Mouse (Mus musculus) liver, embryonic 14.5 days (tissue): ENCODE data around the gene Gimap9. TPM values are rescaled to one million over a fixed set of nuclear protein-coding genes. Genes with fewer than 3 reads are reported as not detected.

Experiments
- ATAC-seq: fragments of 200-750 bp; cut with Nextera tagmentation; 2 replicates; pipeline ENCODE4 v1.8.0; 2017; ENCODE audit warnings: moderate number of reproducible peaks, mild to moderate bottlenecking, moderate library complexity; ENCODE audit not compliant: insufficient read depth
- DNase-seq, 3 experiments: peaks; one replicate each; pipeline ENCODE4 v3.0.0-alpha.2; 2012 to 2013; ENCODE audit warnings: low read depth in 3 of 3, low spot score in 3 of 3
- H3K27ac ChIP-seq: fragments of 300-500 bp; sonication (generic); 2 replicates; pipeline ENCODE4 v1.5.1; 2014; ENCODE audit warnings: moderate library complexity, mild to moderate bottlenecking, control low read depth, inconsistent platforms
- H3K27me3 ChIP-seq: fragments of 300-500 bp; sonication (generic); 2 replicates; pipeline ENCODE4 v1.6.1; 2014; ENCODE audit warnings: mild to moderate bottlenecking, low read length, moderate library complexity; ENCODE audit not compliant: control insufficient read depth, insufficient read depth
- H3K36me3 ChIP-seq: fragments of 300-500 bp; sonication (generic); replicated peaks from 2 replicates; pipeline ENCODE4 v1.6.1; 2014; ENCODE audit warnings: low read depth; ENCODE audit not compliant: control insufficient read depth, insufficient read depth
- H3K4me1 ChIP-seq, 2 experiments: fragments of 200-500 bp in 1 of 2; fragments of 300-500 bp in 1 of 2; sonication (generic) in 1 of 2; replicated peaks; 2 replicates each; pipeline ENCODE4 v1.6.1; 2012 to 2014; ENCODE audit warnings: antibody characterized with exemption in 1 of 2, inconsistent platforms in 1 of 2, low read length in 1 of 2; ENCODE audit not compliant: control insufficient read depth in 2 of 2, insufficient read depth in 2 of 2
- H3K4me2 ChIP-seq: fragments of 300-500 bp; sonication (generic); 2 replicates; pipeline ENCODE4 v1.6.1; 2014; ENCODE audit warnings: low read depth, mild to moderate bottlenecking, control low read depth, moderate library complexity
- H3K4me3 ChIP-seq, 2 experiments: fragments of 200-500 bp in 1 of 2; fragments of 300-500 bp in 1 of 2; sonication (generic) in 1 of 2; 2 replicates each; pipeline ENCODE4 v1.5.1; 2012 to 2014; ENCODE audit warnings: low read depth in 2 of 2, low read length in 2 of 2, mild to moderate bottlenecking in 2 of 2, control low read depth in 1 of 2, inconsistent platforms in 1 of 2, moderate library complexity in 1 of 2; ENCODE audit not compliant: insufficient read depth in 1 of 2
- H3K9ac ChIP-seq: fragments of 300-500 bp; sonication (generic); replicated peaks from 2 replicates; pipeline ENCODE4 v1.6.1; 2014; ENCODE audit warnings: mild to moderate bottlenecking, control low read depth, moderate library complexity
- H3K9me3 ChIP-seq: fragments of 300-500 bp; sonication (generic); 2 replicates; pipeline ENCODE4 v1.6.1; 2016; ENCODE audit warnings: low read length, mixed read lengths; ENCODE audit not compliant: control insufficient read depth
- CTCF ChIP-seq: IDR thresholded peaks from 2 replicates; pipeline ENCODE4 v1.5.1; 2016; ENCODE audit warnings: antibody characterized with exemption, low read depth, control low read depth
- EP300 ChIP-seq: IDR thresholded peaks from 2 replicates; pipeline ENCODE4 v1.6.1; 2016; ENCODE audit warnings: antibody characterized with exemption, low read depth
- WGBS: fragments of 180-500 bp; shearing (Covaris S2); extraction: QIAGEN DNeasy Blood & Tissue Kit; methylation state at CpG from one replicate; pipeline ENCODE4 v1.1.7; 2014; ENCODE audit not compliant: insufficient replicate concordance; 5-methylcytosine and 5-hydroxymethylcytosine counted together
- polyA plus RNA-seq, 2 experiments: library from polyadenylated mRNA; depleted of rRNA in 1 of 2; stranded (reverse) in 1 of 2; unstranded in 1 of 2; fragments of >200 nt; fragmentation: Nextera tagmentation in 1 of 2; extraction: Ambion mirVana in 1 of 2; gene quantifications; 2 replicates each; pipeline versions ENCODE4 v1.2.1 to v1.2.3; 2012 to 2014

Gene Gimap9
- polyA plus RNA-seq, 2 experiments = 7.2 to 8.0 TPM

DNA sequence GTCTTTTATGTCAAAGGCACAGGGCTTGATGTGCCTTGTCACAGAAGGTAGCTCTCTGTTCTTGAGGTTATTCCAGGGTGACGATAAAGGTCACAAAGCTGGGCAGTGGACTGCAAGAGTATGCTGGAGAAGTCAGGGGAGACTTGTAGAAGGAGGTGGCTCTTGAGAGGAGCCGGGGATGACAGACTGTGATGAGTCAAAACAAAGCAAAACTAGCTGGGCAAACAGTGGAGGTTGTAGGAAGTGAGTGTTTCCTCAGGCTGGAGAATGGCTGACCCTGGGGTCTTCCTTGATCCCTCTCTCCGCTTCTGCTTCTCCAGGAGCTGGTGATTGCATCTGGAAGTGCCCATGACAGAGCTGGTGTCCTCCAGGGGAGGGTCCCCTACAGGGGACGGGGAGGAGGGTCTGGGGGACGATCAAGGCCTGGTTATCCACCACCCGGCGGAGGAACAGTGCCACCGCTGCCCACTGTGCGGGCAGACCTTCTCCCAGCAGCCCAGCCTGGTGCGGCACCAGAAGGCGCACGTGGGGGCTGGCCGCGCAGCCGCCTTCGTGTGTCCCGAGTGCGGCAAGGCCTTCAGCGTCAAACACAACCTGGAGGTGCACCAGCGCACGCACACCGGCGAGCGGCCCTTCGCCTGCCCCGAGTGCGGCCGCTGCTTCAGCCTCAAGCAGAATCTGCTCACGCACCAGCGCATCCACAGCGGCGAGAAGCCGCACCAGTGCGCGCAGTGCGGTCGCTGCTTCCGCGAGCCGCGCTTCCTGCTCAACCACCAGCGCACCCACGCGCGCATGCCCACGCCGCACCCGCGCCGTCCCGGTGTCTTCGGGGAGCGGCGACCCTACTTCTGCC lies 46.9 kb upstream of the Gimap9 start:
- peak overlapping the region in 1 of 2 experiments; percentile 34; a peak in 3 of 4 replicates for H3K4me3 ChIP-seq

DNA sequence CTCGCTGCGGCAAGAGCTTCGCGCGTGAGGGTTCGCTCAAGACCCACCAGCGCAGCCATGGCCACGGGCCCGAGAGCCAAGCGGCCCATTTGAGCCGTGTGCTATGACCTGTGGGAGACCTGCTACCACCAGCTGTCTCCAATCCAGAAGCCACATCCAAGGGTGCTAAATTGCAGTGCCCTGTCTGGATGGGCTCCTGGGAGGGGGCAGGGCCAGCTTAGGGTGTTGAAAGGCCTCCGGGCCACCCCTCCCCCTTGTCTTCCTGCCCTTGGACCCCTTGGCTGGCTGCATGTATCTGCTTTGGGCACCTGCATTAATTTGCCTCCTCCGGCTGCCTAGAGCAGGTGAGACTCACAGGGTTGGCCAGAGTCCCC lies 46.3 kb upstream of the Gimap9 start:
- peak overlapping the region in 1 of 2 experiments; percentile 34; a peak in 3 of 4 replicates for H3K4me3 ChIP-seq
- no peaks in the 10 kb centered on the region for H3K36me3 ChIP-seq
- ATAC-seq (no peak), DNase-seq (no peak)
- H3K27me3 ChIP-seq = peaks cover 10% of the 10 kb centered on the region
- H3K9me3 ChIP-seq = no peaks in the 10 kb centered on the region
- H3K27ac ChIP-seq = no peak overlapping the region
- peak overlapping the region; percentile 55 for H3K4me2 ChIP-seq
- peaks cover 0 to under 1% of the 10 kb centered on the region in 2 experiments; a peak in 1 of 4 replicates for H3K4me1 ChIP-seq
- WGBS = 24% methylated on average over 13 of the region's 13 CpGs
- no peak for TF ChIP-seq EP300
- no peak for TF ChIP-seq CTCF
- no peak overlapping the region for H3K9ac ChIP-seq

More for the DNA sequence above, 46.9 kb upstream of the Gimap9 start:
- ATAC-seq = no peak
- Histone ChIP-seq H3K27ac (no peak overlapping the region), H3K4me2 (peak overlapping the region; percentile 55), H3K9ac (no peak overlapping the region), H3K4me1 (no peaks in the 10 kb centered on the region), H3K9me3 (no peaks in the 10 kb centered on the region), H3K36me3 (no peaks in the 10 kb centered on the region), H3K27me3 (peaks cover 10% of the 10 kb centered on the region)
- 11% methylated on average over 54 of the region's 54 CpGs for WGBS
- TF ChIP-seq EP300 (no peak), CTCF (no peak)
- DNase-seq = no peak

DNA sequence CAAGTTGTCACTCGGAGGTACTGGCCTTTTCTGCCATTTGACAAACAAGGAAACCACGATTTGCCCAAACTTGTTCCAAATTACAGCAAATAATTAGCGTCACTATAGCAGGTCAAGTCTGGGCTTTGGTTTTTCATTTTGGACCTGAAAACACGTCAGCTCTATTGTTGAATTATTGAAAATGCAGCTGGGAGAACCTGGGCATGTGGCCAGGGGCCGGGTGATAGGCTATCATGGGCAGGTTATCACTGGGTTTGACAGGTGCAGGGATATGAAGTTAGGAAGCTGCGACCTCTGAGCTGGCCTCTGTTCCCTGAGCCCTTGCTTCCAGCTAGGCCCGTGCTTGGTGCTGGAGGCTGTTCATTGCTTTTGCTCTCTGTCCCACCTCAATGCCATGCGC lies 45.1 kb upstream of the Gimap9 start:
- ATAC-seq = no peak
- 56% methylated on average over 8 of the region's 8 CpGs for WGBS
- TF ChIP-seq CTCF (no peak), EP300 (no peak)

DNA sequence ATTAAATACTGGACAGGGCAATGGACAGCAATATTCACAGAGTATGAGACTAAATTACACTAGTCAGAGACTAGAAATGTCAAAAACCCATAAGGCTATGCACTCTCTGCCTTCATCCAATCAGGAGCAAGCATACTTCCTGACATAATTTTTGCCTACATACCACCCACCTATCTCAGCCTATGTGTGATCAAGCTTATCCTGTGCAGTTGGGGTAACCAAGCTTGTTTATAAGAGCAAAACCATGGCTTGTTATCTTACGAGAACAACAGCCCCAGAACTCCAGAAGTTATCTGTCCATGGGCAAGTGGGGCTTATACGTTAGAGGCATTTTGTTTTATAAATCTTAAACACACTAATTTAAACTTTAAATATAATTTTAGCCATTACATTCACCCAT lies 40.8 kb upstream of the Gimap9 start:
- Histone ChIP-seq H3K36me3 (no peaks in the 10 kb centered on the region), H3K27ac (no peak overlapping the region), H3K9ac (no peak overlapping the region), H3K4me3 (no peak overlapping the region), H3K27me3 (no peaks in the 10 kb centered on the region), H3K4me1 (peaks cover 0 to 3% of the 10 kb centered on the region in 2 experiments; a peak in 1 of 4 replicates), H3K4me2 (no peak overlapping the region), H3K9me3 (no peaks in the 10 kb centered on the region)
- WGBS = 14% methylated on average over 2 of the region's 2 CpGs
- TF ChIP-seq CTCF (no peak), EP300 (no peak)
- ATAC-seq = peak; percentile 56; the same call in 1 of the 2 replicates
- DNase-seq = no peak

More for the DNA sequence above, 45.1 kb upstream of the Gimap9 start:
- Histone ChIP-seq H3K9ac (no peak overlapping the region), H3K27ac (no peak overlapping the region), H3K9me3 (no peaks in the 10 kb centered on the region), H3K27me3 (peaks cover 10% of the 10 kb centered on the region), H3K4me2 (no peak overlapping the region), H3K4me1 (peaks cover 0 to 3% of the 10 kb centered on the region in 2 experiments; a peak in 1 of 4 replicates), H3K4me3 (no peak overlapping the region), H3K36me3 (no peaks in the 10 kb centered on the region)
- DNase-seq = no peak

DNA sequence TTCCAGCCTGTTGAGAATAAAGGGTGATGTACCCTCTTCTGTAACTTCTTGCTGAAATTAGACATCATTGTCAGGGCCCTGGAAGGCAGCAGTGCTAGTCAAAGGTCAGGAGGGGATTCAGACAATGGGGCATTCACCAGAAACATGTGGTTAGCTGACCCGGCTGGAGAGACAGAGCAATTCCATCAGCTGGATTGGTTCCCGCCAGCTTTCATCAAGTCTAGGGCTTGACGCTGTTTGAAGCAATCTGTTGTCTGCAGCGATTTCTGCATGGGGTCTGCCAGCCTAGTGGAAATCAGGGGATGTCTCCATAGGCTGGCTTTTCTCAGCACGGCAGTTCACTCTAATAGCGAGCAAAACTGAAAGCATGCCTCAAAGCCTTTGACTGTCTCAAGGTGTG lies 39.4 kb upstream of the Gimap9 start:
- no peak overlapping the region for H3K27ac ChIP-seq
- DNase-seq (no peak), ATAC-seq (no peak)
- no peak overlapping the region for H3K9ac ChIP-seq
- H3K36me3 ChIP-seq = no peaks in the 10 kb centered on the region
- TF ChIP-seq CTCF (no peak), EP300 (no peak)
- WGBS = 57% methylated on average over 6 of the region's 6 CpGs
- H3K4me3 ChIP-seq = no peak overlapping the region
- peaks cover 0 to 3% of the 10 kb centered on the region in 2 experiments; a peak in 1 of 4 replicates for H3K4me1 ChIP-seq
- H3K9me3 ChIP-seq = no peaks in the 10 kb centered on the region
- H3K27me3 ChIP-seq = no peaks in the 10 kb centered on the region
- no peak overlapping the region for H3K4me2 ChIP-seq
